9 mouse cellular contexts compared by ENCODE assay signal in the genomic region with DNA sequence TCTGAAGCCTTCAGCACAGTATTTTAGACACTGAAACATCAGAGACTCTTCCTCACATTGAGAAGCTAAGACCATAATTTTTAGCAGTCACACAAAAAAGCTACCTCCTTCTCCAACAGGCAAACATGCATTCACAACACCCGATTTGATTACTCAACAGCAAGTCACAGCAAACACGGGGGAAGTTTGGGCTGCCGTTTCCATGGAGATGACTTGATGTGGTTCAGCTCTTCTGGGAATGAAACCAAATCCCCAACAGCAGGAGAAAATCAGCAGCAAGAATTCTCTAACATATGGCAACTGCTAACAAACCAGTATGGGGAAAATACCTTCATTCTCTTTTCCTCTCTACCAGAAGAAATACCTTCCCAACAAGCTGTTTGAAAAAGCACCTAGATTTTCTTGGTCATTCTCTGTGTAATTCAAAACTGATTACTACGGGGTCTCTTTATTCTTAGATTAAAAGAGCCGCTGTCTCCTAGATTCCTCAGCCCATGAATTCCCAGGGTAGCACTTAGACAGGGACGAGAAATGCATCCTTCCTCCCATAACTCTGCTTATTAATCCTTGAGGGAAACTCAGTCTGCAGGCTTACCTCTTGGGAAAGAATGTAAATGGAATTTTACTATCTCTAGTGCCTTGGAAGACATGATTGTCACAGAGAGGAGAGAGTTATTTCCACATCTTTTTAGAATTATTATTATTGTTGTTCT.
DNase-seq lines count a peak whose midpoint lies in the region; ATAC-seq and TF ChIP-seq lines count a peak whose summit lies in the region.
"Had no signal": no experiment of that assay in that cellular context is flagged by ENCODE, and none has a peak within 500 bp of the region (broad histone marks: within the 10 kb centered on the region; RNA-seq: fewer than 3 reads in every experiment).

No protein-coding gene starts in this region.

- ATAC-seq in forebrain, embryonic 15.5 days (replicated peaks) = peak; percentile 89
- ATAC-seq in liver, embryonic 14.5 days (ENCODE audit: insufficient read depth) = no peak

- H3K36me3 ChIP-seq in forebrain, embryonic 15.5 days = no peaks in the 10 kb centered on the region
- no peaks in the 10 kb centered on the region for H3K36me3 ChIP-seq in liver, embryonic 14.5 days (replicated peaks; ENCODE audit: control insufficient read depth, insufficient read depth, low read depth)
- H3K36me3 ChIP-seq: limb, embryonic 15.5 days had no signal

- no peak for TF ChIP-seq CTCF in liver, embryonic 14.5 days (IDR thresholded peaks at IDR 0.05; ENCODE audit: low read depth)
- no peak for TF ChIP-seq CTCF in olfactory bulb, adult 2 months (IDR thresholded peaks at IDR 0.05; ENCODE audit: insufficient read depth, low read depth, low read length)

- H3K4me2 ChIP-seq in forebrain, embryonic 15.5 days (replicated peaks) = no peak overlapping the region; the same call in 1 of the 2 replicates
- H3K4me2 ChIP-seq in liver, embryonic 14.5 days (ENCODE audit: low read depth) = no peak overlapping the region
- H3K4me2 ChIP-seq: limb, embryonic 15.5 days had no signal

- peaks cover 20% of the 10 kb centered on the region for H3K4me1 ChIP-seq in forebrain, embryonic 15.5 days
- no peaks in the 10 kb centered on the region for H3K4me1 ChIP-seq in liver, embryonic 14.5 days (replicated peaks; ENCODE audit: control insufficient read depth in 2 of 2, insufficient read depth in 2 of 2, low read length in 1 of 2)
- H3K4me1 ChIP-seq in olfactory bulb, adult 2 months (ENCODE audit: control insufficient read depth, insufficient read depth, low read length) = no peaks in the 10 kb centered on the region
- H3K4me1 ChIP-seq: limb, embryonic 15.5 days had no signal

- TF ChIP-seq EP300 in liver, embryonic 14.5 days (IDR thresholded peaks at IDR 0.05; ENCODE audit: low read depth) = no peak

- WGBS in forebrain, embryonic 15.5 days = 8% methylated on average over 6 of the region's 6 CpGs
- WGBS in liver, embryonic 14.5 days (ENCODE audit: insufficient replicate concordance) = 36% methylated on average over 6 of the region's 6 CpGs
- 5% methylated on average over 6 of the region's 6 CpGs for WGBS in olfactory bulb, adult 2 months

- DNase-seq in 416B (ENCODE audit: low read depth) = peak; percentile 11
- DNase-seq in cerebellum, adult 18-20 months = peak; percentile 71 to 84
- peak; percentile 64 for DNase-seq in kidney, postnatal 10 days
- peak in 2 of 3 experiments; percentile 3 to 11 for DNase-seq in liver, embryonic 14.5 days (ENCODE audit: low read depth in 3 of 3, low spot score in 3 of 3)
- DNase-seq in adrenal gland, postnatal 14 days = no peak
- DNase-seq in gastrocnemius, postnatal 36 days = no peak

- H3K27me3 ChIP-seq in forebrain, embryonic 15.5 days = no peaks in the 10 kb centered on the region
- no peaks in the 10 kb centered on the region for H3K27me3 ChIP-seq in liver, embryonic 14.5 days (ENCODE audit: control insufficient read depth, insufficient read depth, low read length)
- H3K27me3 ChIP-seq: limb, embryonic 15.5 days had no signal

- intact Hi-C loops in gastrocnemius, postnatal 36 days (cut with DNase I) = no loop called here

- no peak for TF ChIP-seq POLR2A in olfactory bulb, adult 2 months (IDR thresholded peaks at IDR 0.05; ENCODE audit: insufficient read depth, low read depth, low read length)

- H3K9me3 ChIP-seq in forebrain, embryonic 15.5 days = no peaks in the 10 kb centered on the region
- no peaks in the 10 kb centered on the region for H3K9me3 ChIP-seq in liver, embryonic 14.5 days (ENCODE audit: control insufficient read depth, low read length)
- H3K9me3 ChIP-seq: limb, embryonic 15.5 days had no signal

- H3K4me3 ChIP-seq in forebrain, embryonic 15.5 days = no peak overlapping the region
- no peak overlapping the region for H3K4me3 ChIP-seq in liver, embryonic 14.5 days (ENCODE audit: insufficient read depth in 1 of 2, low read depth in 2 of 2, low read length in 2 of 2)
- H3K4me3 ChIP-seq in olfactory bulb, adult 2 months (ENCODE audit: insufficient read depth, low read depth, low read length) = no peak overlapping the region
- H3K4me3 ChIP-seq: limb, embryonic 15.5 days had no signal

- H3K27ac ChIP-seq in forebrain, embryonic 15.5 days (replicated peaks) = peak overlapping the region; percentile 82
- H3K27ac ChIP-seq in liver, embryonic 14.5 days = no peak overlapping the region
- peak overlapping the region; percentile 91 for H3K27ac ChIP-seq in olfactory bulb, adult 2 months (ENCODE audit: insufficient read depth, low read depth, low read length)
- H3K27ac ChIP-seq: limb, embryonic 15.5 days had no signal

- H3K9ac ChIP-seq in forebrain, embryonic 15.5 days (replicated peaks) = no peak overlapping the region
- H3K9ac ChIP-seq in liver, embryonic 14.5 days (replicated peaks) = no peak overlapping the region
- H3K9ac ChIP-seq: limb, embryonic 15.5 days had no signal

Comparison
In these comparisons a context has a peak if more than half of its experiments do, and no peak if none do; other contexts are left out.
1. DNase-seq: peak in 416B (single experiment), cerebellum, adult 18-20 months (2 of 2), kidney, postnatal 10 days (single experiment) and liver, embryonic 14.5 days (2 of 3); none in adrenal gland, postnatal 14 days (single experiment) and gastrocnemius, postnatal 36 days (0 of 2).